Mouse (Mus musculus): ENCODE results near the gene Tmc5.

GRCm38 (mm10) chr7:118689088-118689487 lies 92.0 kb downstream of the Tmc5 start:
- no peak for TF ChIP-seq CTCF (IDR thresholded peaks at IDR 0.05; ENCODE audit: borderline replicate concordance, control insufficient read depth, extremely low read depth, insufficient read depth, low read length, poor library complexity)
- TF ChIP-seq POLR2A (IDR thresholded peaks at IDR 0.05; ENCODE audit: control insufficient read depth, extremely low read depth, insufficient read depth, low read length, poor library complexity): no peak
